Mouse (Mus musculus): ENCODE data around the gene Rnf144a. TPM values are rescaled to one million over a fixed set of nuclear protein-coding genes. Genes with fewer than 3 reads are reported as not detected.
"Not testable (repeated sequence)": the region's sequence is repeated elsewhere in the genome, so short reads cannot be mapped to it uniquely, and the experiment has no call there.

The Rnf144a gene
- polyA plus RNA-seq, 1 experiment from 2014 or later, result 22.4 TPM

GRCm38 (mm10) chr12:26302886-26303285, 112.2 kb downstream of the Rnf144a start:
- no peaks in the 10 kb centered on the region for H3K9me3 ChIP-seq (ENCODE audit: control insufficient read depth, low read length)
- H3K9ac ChIP-seq (ENCODE audit: low read length), result no peak overlapping the region
- ATAC-seq (replicated peaks; ENCODE audit: low FRiP score, low TSS enrichment, low read depth), result no peak
- H3K4me3 ChIP-seq (ENCODE audit: low read depth, low read length), result no peak overlapping the region
- no peaks in the 10 kb centered on the region for H3K36me3 ChIP-seq (ENCODE audit: control insufficient read depth, insufficient read depth, low read length)
- WGBS, result 76% methylated on average over 5 of the region's 5 CpGs
- H3K4me1 ChIP-seq (replicated peaks; ENCODE audit: control insufficient read depth, insufficient read depth, low read length), result no peaks in the 10 kb centered on the region
- no peak overlapping the region for H3K27ac ChIP-seq (ENCODE audit: low read depth)
- H3K27me3 ChIP-seq (replicated peaks; ENCODE audit: control insufficient read depth, insufficient read depth, low read length), result no peaks in the 10 kb centered on the region
- DNase-seq (ENCODE audit: low spot score), result no peak
- no peak overlapping the region for H3K4me2 ChIP-seq (ENCODE audit: low read length)

DNA sequence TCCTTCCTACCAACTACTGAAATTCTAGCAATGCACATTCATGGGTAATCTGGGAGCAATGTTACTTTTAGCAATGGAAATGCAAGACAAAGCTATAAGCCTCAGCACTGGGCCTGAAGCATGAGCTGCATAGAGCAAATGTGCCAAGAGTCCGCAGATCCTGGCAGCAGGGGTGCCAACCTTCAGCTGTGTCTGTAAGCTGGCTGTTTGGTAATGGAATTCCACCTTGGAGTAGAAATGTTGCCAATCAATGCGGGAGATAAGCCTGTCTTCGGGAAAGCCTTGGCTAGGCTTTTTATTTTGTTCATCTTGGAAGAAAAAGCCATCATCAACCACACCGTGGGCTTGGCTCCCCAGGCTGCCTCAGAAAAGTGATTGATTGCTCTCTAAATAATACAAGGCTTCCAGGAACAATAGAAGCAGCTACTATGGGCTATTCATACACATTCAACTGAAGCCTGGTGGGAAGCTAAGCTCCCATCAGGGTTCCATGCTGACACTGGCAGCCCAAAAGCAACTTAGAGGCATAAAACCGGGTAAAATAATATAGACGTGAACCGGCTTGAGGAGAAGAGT, 115.5 kb downstream of the Rnf144a start:
- Histone ChIP-seq H3K27me3 (replicated peaks; ENCODE audit: control insufficient read depth, insufficient read depth, low read length) (no peaks in the 10 kb centered on the region), H3K4me2 (ENCODE audit: low read length) (no peak overlapping the region), H3K9ac (ENCODE audit: low read length) (no peak overlapping the region), H3K4me3 (ENCODE audit: low read depth, low read length) (no peak overlapping the region), H3K27ac (ENCODE audit: low read depth) (no peak overlapping the region), H3K36me3 (ENCODE audit: control insufficient read depth, insufficient read depth, low read length) (no peaks in the 10 kb centered on the region), H3K4me1 (replicated peaks; ENCODE audit: control insufficient read depth, insufficient read depth, low read length) (no peaks in the 10 kb centered on the region), H3K9me3 (ENCODE audit: control insufficient read depth, low read length) (no peaks in the 10 kb centered on the region)
- DNase-seq (ENCODE audit: low spot score), result no peak
- ATAC-seq (replicated peaks; ENCODE audit: low FRiP score, low TSS enrichment, low read depth), result no peak
- 76% methylated on average over 7 of the region's 7 CpGs for WGBS

- H3K4me2 ChIP-seq (ENCODE audit: low read length); H3K27me3 ChIP-seq (replicated peaks; ENCODE audit: control insufficient read depth, insufficient read depth, low read length); H3K27ac ChIP-seq (ENCODE audit: low read depth); DNase-seq (ENCODE audit: low spot score); ATAC-seq (replicated peaks; ENCODE audit: low FRiP score, low TSS enrichment, low read depth); H3K4me1 ChIP-seq (replicated peaks; ENCODE audit: control insufficient read depth, insufficient read depth, low read length); H3K9ac ChIP-seq (ENCODE audit: low read length); H3K36me3 ChIP-seq (ENCODE audit: control insufficient read depth, insufficient read depth, low read length); H3K9me3 ChIP-seq (ENCODE audit: control insufficient read depth, low read length); H3K4me3 ChIP-seq (ENCODE audit: low read depth, low read length): not testable (repeated sequence)
- WGBS, result 0% methylated on average over 1 of the region's 1 CpGs
Observed at GRCm38 (mm10) chr12:26295995-26296394, 119.1 kb downstream of the Rnf144a start.

DNA sequence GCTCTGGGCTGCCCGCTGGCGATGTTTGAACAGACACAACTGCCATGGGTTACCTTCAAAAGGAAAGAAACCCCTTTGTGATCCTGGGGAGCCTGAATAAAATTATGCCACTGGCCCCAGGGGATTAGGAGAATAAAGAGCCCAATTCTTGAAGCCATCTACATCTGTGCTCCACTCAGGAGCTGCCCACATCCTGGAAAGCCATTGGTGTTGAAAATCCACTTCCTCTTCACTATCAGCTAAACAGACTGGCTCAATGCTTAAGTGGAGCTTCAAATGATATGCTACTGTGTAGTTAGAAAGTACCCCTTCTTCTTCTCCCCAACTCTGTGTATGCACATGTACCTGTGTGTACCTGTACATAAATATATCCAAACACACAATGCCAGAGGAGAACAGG, 125.9 kb downstream of the Rnf144a start:
- Histone ChIP-seq H3K27ac (ENCODE audit: low read depth) (no peak overlapping the region), H3K9ac (ENCODE audit: low read length) (no peak overlapping the region), H3K4me3 (ENCODE audit: low read depth, low read length) (no peak overlapping the region), H3K4me2 (ENCODE audit: low read length) (no peak overlapping the region), H3K9me3 (ENCODE audit: control insufficient read depth, low read length) (no peaks in the 10 kb centered on the region), H3K36me3 (ENCODE audit: control insufficient read depth, insufficient read depth, low read length) (no peaks in the 10 kb centered on the region), H3K27me3 (replicated peaks; ENCODE audit: control insufficient read depth, insufficient read depth, low read length) (no peaks in the 10 kb centered on the region), H3K4me1 (replicated peaks; ENCODE audit: control insufficient read depth, insufficient read depth, low read length) (peaks cover 6% of the 10 kb centered on the region; the same call in 1 of the 2 replicates)
- ATAC-seq (replicated peaks; ENCODE audit: low FRiP score, low TSS enrichment, low read depth) (no peak), DNase-seq (ENCODE audit: low spot score) (no peak)
- 83% methylated on average over 2 of the region's 2 CpGs for WGBS

DNA sequence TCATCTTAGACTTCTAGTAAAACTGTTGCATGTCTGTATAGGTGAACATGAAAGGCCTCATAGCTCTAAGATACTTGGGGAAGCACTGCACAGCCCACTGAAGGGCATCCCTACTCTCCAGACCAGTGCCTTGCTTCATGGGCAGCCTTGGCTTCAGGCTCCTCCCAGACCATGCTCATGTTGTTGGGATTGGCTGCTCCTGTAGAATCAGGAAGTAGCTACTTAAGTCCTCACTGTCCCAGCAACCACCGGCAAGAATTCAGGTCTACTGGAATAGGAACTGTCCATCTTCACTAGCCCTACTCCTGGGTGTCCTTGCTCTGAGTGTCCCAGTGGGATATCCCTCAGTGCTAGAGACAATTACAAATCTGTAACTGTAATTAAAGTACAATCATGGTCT, 126.7 kb downstream of the Rnf144a start:
- 74% methylated on average over 1 of the region's 1 CpGs for WGBS

DNA sequence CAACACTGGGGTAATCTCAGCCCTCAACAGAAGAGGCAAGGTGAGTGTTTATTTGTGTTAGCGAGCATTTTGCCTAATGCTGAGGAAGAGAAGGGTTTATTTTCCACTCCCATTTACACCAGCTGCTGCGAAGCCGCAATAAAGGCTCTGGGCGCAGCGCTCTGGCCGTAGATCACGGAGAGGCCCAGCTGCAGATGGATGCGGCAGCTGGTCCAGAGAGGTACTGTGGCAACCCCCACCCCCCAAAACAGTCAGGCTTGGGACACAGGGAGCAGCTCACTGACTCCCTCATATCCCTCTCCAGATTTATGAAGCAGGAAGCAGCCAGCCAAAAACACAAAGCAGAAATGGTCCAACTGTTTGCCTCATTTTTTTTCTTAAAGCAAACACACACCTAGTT, 129.1 kb downstream of the Rnf144a start:
- H3K9ac ChIP-seq (ENCODE audit: low read length), result no peak overlapping the region
- no peaks in the 10 kb centered on the region for H3K27me3 ChIP-seq (replicated peaks; ENCODE audit: control insufficient read depth, insufficient read depth, low read length)
- H3K36me3 ChIP-seq (ENCODE audit: control insufficient read depth, insufficient read depth, low read length), result no peaks in the 10 kb centered on the region
- WGBS, result 32% methylated on average over 8 of the region's 8 CpGs
- H3K9me3 ChIP-seq (ENCODE audit: control insufficient read depth, low read length), result no peaks in the 10 kb centered on the region
- no peak overlapping the region for H3K27ac ChIP-seq (ENCODE audit: low read depth)
- ATAC-seq (replicated peaks; ENCODE audit: low FRiP score, low TSS enrichment, low read depth), result no peak
- H3K4me1 ChIP-seq (replicated peaks; ENCODE audit: control insufficient read depth, insufficient read depth, low read length), result peaks cover 6% of the 10 kb centered on the region; the same call in 1 of the 2 replicates
- DNase-seq (ENCODE audit: low spot score), result no peak
- no peak overlapping the region for H3K4me3 ChIP-seq (ENCODE audit: low read depth, low read length)
- H3K4me2 ChIP-seq (ENCODE audit: low read length), result no peak overlapping the region

More for the DNA sequence above, 126.7 kb downstream of the Rnf144a start:
- DNase-seq (ENCODE audit: low spot score) (no peak), ATAC-seq (replicated peaks; ENCODE audit: low FRiP score, low TSS enrichment, low read depth) (no peak)
- Histone ChIP-seq H3K4me2 (ENCODE audit: low read length) (no peak overlapping the region), H3K27ac (ENCODE audit: low read depth) (no peak overlapping the region), H3K4me1 (replicated peaks; ENCODE audit: control insufficient read depth, insufficient read depth, low read length) (peaks cover 6% of the 10 kb centered on the region; the same call in 1 of the 2 replicates), H3K36me3 (ENCODE audit: control insufficient read depth, insufficient read depth, low read length) (no peaks in the 10 kb centered on the region), H3K9me3 (ENCODE audit: control insufficient read depth, low read length) (no peaks in the 10 kb centered on the region), H3K4me3 (ENCODE audit: low read depth, low read length) (no peak overlapping the region), H3K9ac (ENCODE audit: low read length) (no peak overlapping the region), H3K27me3 (replicated peaks; ENCODE audit: control insufficient read depth, insufficient read depth, low read length) (no peaks in the 10 kb centered on the region)

GRCm38 (mm10) chr12:26285460-26285859, 129.6 kb downstream of the Rnf144a start:
- no peak overlapping the region for H3K9ac ChIP-seq (ENCODE audit: low read length)
- H3K4me1 ChIP-seq (replicated peaks; ENCODE audit: control insufficient read depth, insufficient read depth, low read length), result peaks cover 6% of the 10 kb centered on the region; the same call in 1 of the 2 replicates
- 53% methylated on average over 3 of the region's 3 CpGs for WGBS
- H3K27me3 ChIP-seq (replicated peaks; ENCODE audit: control insufficient read depth, insufficient read depth, low read length), result no peaks in the 10 kb centered on the region
- DNase-seq (ENCODE audit: low spot score) (no peak), ATAC-seq (replicated peaks; ENCODE audit: low FRiP score, low TSS enrichment, low read depth) (no peak)
- no peak overlapping the region for H3K4me2 ChIP-seq (ENCODE audit: low read length)
- no peak overlapping the region for H3K27ac ChIP-seq (ENCODE audit: low read depth)
- H3K4me3 ChIP-seq (ENCODE audit: low read depth, low read length), result no peak overlapping the region
- H3K36me3 ChIP-seq (ENCODE audit: control insufficient read depth, insufficient read depth, low read length), result no peaks in the 10 kb centered on the region
- no peaks in the 10 kb centered on the region for H3K9me3 ChIP-seq (ENCODE audit: control insufficient read depth, low read length)

GRCm38 (mm10) chr12:26280719-26281480, 134.2 kb downstream of the Rnf144a start:
- no peaks in the 10 kb centered on the region for H3K27me3 ChIP-seq (replicated peaks; ENCODE audit: control insufficient read depth, insufficient read depth, low read length)
- ATAC-seq (replicated peaks; ENCODE audit: low FRiP score, low TSS enrichment, low read depth) (no peak), DNase-seq (ENCODE audit: low spot score) (no peak)
- WGBS, result 73% methylated on average over 3 of the region's 3 CpGs
- H3K27ac ChIP-seq (ENCODE audit: low read depth), result no peak overlapping the region
- H3K36me3 ChIP-seq (ENCODE audit: control insufficient read depth, insufficient read depth, low read length), result no peaks in the 10 kb centered on the region
- no peak overlapping the region for H3K4me3 ChIP-seq (ENCODE audit: low read depth, low read length)
- H3K4me2 ChIP-seq (ENCODE audit: low read length), result no peak overlapping the region
- H3K9ac ChIP-seq (ENCODE audit: low read length), result no peak overlapping the region
- H3K4me1 ChIP-seq (replicated peaks; ENCODE audit: control insufficient read depth, insufficient read depth, low read length), result peaks cover under 1% of the 10 kb centered on the region; the same call in 1 of the 2 replicates
- H3K9me3 ChIP-seq (ENCODE audit: control insufficient read depth, low read length), result no peaks in the 10 kb centered on the region
